Mouse (Mus musculus) stomach, embryonic 14.5 days (tissue): Measurements from ENCODE around the gene Foxq1. TPM values are rescaled to one million over a fixed set of nuclear protein-coding genes. Genes with fewer than 3 reads are reported as not detected.
A peak's percentile ranks its signal among the peaks of the same experiment; 100 is the strongest.

Experiments
- ATAC-seq: fragments of 200-750 bp; cut with Nextera tagmentation; 2 replicates; pipeline ENCODE4 v1.8.0; 2017; ENCODE audit warnings: low read depth, moderate TSS enrichment; ENCODE audit not compliant: insufficient number of reproducible peaks, insufficient read depth, low FRiP score
- H3K27ac ChIP-seq: fragments of 300-500 bp; sonication (generic); 2 replicates; pipeline ENCODE4 v1.5.1; 2014; ENCODE audit warnings: mild to moderate bottlenecking, low read length, moderate library complexity, mixed read lengths
- H3K27me3 ChIP-seq: fragments of 300-500 bp; sonication (generic); 2 replicates; pipeline ENCODE4 v1.6.1; 2014; ENCODE audit warnings: low read length, control low read depth, mixed read lengths; ENCODE audit not compliant: control insufficient read depth, insufficient read depth
- H3K36me3 ChIP-seq: fragments of 300-500 bp; sonication (generic); 2 replicates; pipeline ENCODE4 v1.6.1; 2014; ENCODE audit warnings: mild to moderate bottlenecking, control low read depth, low read length, moderate library complexity, mixed read lengths; ENCODE audit not compliant: control insufficient read depth, insufficient read depth
- H3K4me1 ChIP-seq: fragments of 300-500 bp; sonication (generic); 2 replicates; pipeline ENCODE4 v1.6.1; 2014; ENCODE audit warnings: low read length, control low read depth, mixed read lengths; ENCODE audit not compliant: control insufficient read depth, insufficient read depth
- H3K4me2 ChIP-seq: fragments of 300-500 bp; sonication (generic); replicated peaks from 2 replicates; pipeline ENCODE4 v1.6.1; 2014; ENCODE audit warnings: low read depth, low read length, control low read depth
- H3K4me3 ChIP-seq: fragments of 300-500 bp; sonication (generic); 2 replicates; pipeline ENCODE4 v1.5.1; 2014; ENCODE audit warnings: low read depth, low read length, control low read depth
- H3K9ac ChIP-seq: fragments of 300-500 bp; sonication (generic); replicated peaks from 2 replicates; pipeline ENCODE4 v1.6.1; 2014; ENCODE audit warnings: low read depth, mild to moderate bottlenecking, control low read depth, low read length, moderate library complexity, mixed read lengths
- H3K9me3 ChIP-seq: fragments of 300-500 bp; sonication (generic); 2 replicates; pipeline ENCODE4 v1.6.1; 2016; ENCODE audit warnings: low read depth, low read length, control low read depth; ENCODE audit not compliant: control insufficient read depth
- WGBS: fragments of 180-500 bp; shearing (Covaris S2); extraction: QIAGEN DNeasy Blood & Tissue Kit; methylation state at CpG from one replicate; pipeline ENCODE4 v1.1.7; 2014; 5-methylcytosine and 5-hydroxymethylcytosine counted together
- polyA plus RNA-seq: library from polyadenylated mRNA; unstranded; fragments of >200 nt; fragmentation: Nextera tagmentation; extraction: Ambion mirVana; gene quantifications from 2 replicates; pipeline ENCODE4 v1.2.1, GENCODE M21; 2014

Foxq1 gene
- 16.7 and 20.9 TPM in 2 replicates for polyA plus RNA-seq

GRCm38 (mm10) chr13:31555834-31556233 is at the start of gene Foxq1:
Gene Foxq1 (plus strand): TSS chr13:31556134.
- Histone ChIP-seq H3K9me3 (no peaks in the 10 kb centered on the region), H3K4me1 (no peaks in the 10 kb centered on the region), H3K27ac (no peak within 1 kb of the TSS), H3K9ac (no peak within 1 kb of the TSS), H3K4me2 (peak within 1 kb of the TSS; percentile 99), H3K36me3 (no peaks in the 10 kb centered on the region), H3K4me3 (no peak within 1 kb of the TSS), H3K27me3 (0 out of 2 replicates have a peak, but pooled peaks cover 7% of the 10 kb centered on the region)
- no peak for ATAC-seq
- WGBS = 91% methylated on average over 4 of the region's 4 CpGs

- peak overlapping the region; percentile 58; the same call in 1 of the 2 replicates for H3K27ac ChIP-seq
- H3K4me1 ChIP-seq = no peaks in the 10 kb centered on the region
- H3K36me3 ChIP-seq = no peaks in the 10 kb centered on the region
- whole genome bisulfite sequencing = 49% methylated on average over 8 of the region's 8 CpGs
- no peak overlapping the region for H3K9ac ChIP-seq
- H3K9me3 ChIP-seq = no peaks in the 10 kb centered on the region
- H3K4me2 ChIP-seq = no peak overlapping the region
- no peaks in the 10 kb centered on the region for H3K27me3 ChIP-seq
- 0 out of 2 replicates have a peak, but pooled peaks have one; percentile 74 for ATAC-seq
- H3K4me3 ChIP-seq = no peak overlapping the region
Observed at GRCm38 (mm10) chr13:31506494-31507167, 49.3 kb upstream of the Foxq1 start.

GRCm38 (mm10) chr13:31515261-31515660 is 40.7 kb upstream of the Foxq1 start:
- no peaks in the 10 kb centered on the region for H3K36me3 ChIP-seq
- ATAC-seq = peak; percentile 58; the same call in 1 of the 2 replicates
- no peaks in the 10 kb centered on the region for H3K27me3 ChIP-seq
- no peak overlapping the region for H3K9ac ChIP-seq
- no peak overlapping the region for H3K27ac ChIP-seq
- no peak overlapping the region for H3K4me2 ChIP-seq
- H3K9me3 ChIP-seq = no peaks in the 10 kb centered on the region
- H3K4me3 ChIP-seq = no peak overlapping the region
- WGBS = 73% methylated on average over 7 of the region's 7 CpGs
- no peaks in the 10 kb centered on the region for H3K4me1 ChIP-seq

GRCm38 (mm10) chr13:31518411-31518886 is 37.5 kb upstream of the Foxq1 start:
- Histone ChIP-seq H3K36me3 (no peaks in the 10 kb centered on the region), H3K9ac (no peak overlapping the region), H3K4me3 (no peak overlapping the region), H3K4me2 (no peak overlapping the region), H3K4me1 (no peaks in the 10 kb centered on the region), H3K9me3 (no peaks in the 10 kb centered on the region), H3K27me3 (no peaks in the 10 kb centered on the region), H3K27ac (no peak overlapping the region)
- 52% methylated on average over 10 of the region's 10 CpGs for WGBS
- no peak for ATAC-seq

- no peak for ATAC-seq
- H3K27ac ChIP-seq = no peak overlapping the region
- H3K4me1 ChIP-seq = no peaks in the 10 kb centered on the region
- no peak overlapping the region for H3K9ac ChIP-seq
- no peaks in the 10 kb centered on the region for H3K27me3 ChIP-seq
- no peaks in the 10 kb centered on the region for H3K36me3 ChIP-seq
- H3K4me3 ChIP-seq = no peak overlapping the region
- WGBS = 63% methylated on average over 9 of the region's 9 CpGs
- H3K9me3 ChIP-seq = no peaks in the 10 kb centered on the region
- H3K4me2 ChIP-seq = no peak overlapping the region
Observed at GRCm38 (mm10) chr13:31518971-31519370, 37.0 kb upstream of the Foxq1 start.

GRCm38 (mm10) chr13:31524976-31525375 is 31.0 kb upstream of the Foxq1 start:
- 87% methylated on average over 4 of the region's 4 CpGs for WGBS

GRCm38 (mm10) chr13:31531186-31531585 is 24.7 kb upstream of the Foxq1 start:
- Histone ChIP-seq H3K4me3 (no peak overlapping the region), H3K4me1 (no peaks in the 10 kb centered on the region), H3K27ac (peak overlapping the region; percentile 10; the same call in 1 of the 2 replicates), H3K36me3 (no peaks in the 10 kb centered on the region), H3K4me2 (no peak overlapping the region), H3K9ac (no peak overlapping the region), H3K27me3 (no peaks in the 10 kb centered on the region), H3K9me3 (no peaks in the 10 kb centered on the region)
- ATAC-seq = no peak
- WGBS = 62% methylated on average over 5 of the region's 5 CpGs

More at GRCm38 (mm10) chr13:31524976-31525375, 31.0 kb upstream of the Foxq1 start:
- Histone ChIP-seq H3K9me3 (no peaks in the 10 kb centered on the region), H3K27ac (no peak overlapping the region), H3K9ac (no peak overlapping the region), H3K36me3 (no peaks in the 10 kb centered on the region), H3K27me3 (no peaks in the 10 kb centered on the region), H3K4me2 (no peak overlapping the region), H3K4me1 (no peaks in the 10 kb centered on the region), H3K4me3 (no peak overlapping the region)
- ATAC-seq = no peak

- 27% methylated on average over 8 of the region's 8 CpGs for WGBS
- H3K27ac ChIP-seq = peak overlapping the region; percentile 10; the same call in 1 of the 2 replicates
- H3K9ac ChIP-seq = no peak overlapping the region
- H3K9me3 ChIP-seq = no peaks in the 10 kb centered on the region
- H3K4me2 ChIP-seq = no peak overlapping the region
- peak; percentile 69; the same call in 1 of the 2 replicates for ATAC-seq
- H3K27me3 ChIP-seq = no peaks in the 10 kb centered on the region
- no peak overlapping the region for H3K4me3 ChIP-seq
- no peaks in the 10 kb centered on the region for H3K4me1 ChIP-seq
- H3K36me3 ChIP-seq = no peaks in the 10 kb centered on the region
Observed at GRCm38 (mm10) chr13:31531651-31532061, 24.3 kb upstream of the Foxq1 start.
